Mouse (Mus musculus) midbrain, embryonic 14.5 days (tissue): Measurements from ENCODE around the gene Hoxb1. TPM values are rescaled to one million over a fixed set of nuclear protein-coding genes. Genes with fewer than 3 reads are reported as not detected.

Experiments
- ATAC-seq: fragments of 200-750 bp; cut with Nextera tagmentation; 2 replicates; pipeline ENCODE4 v1.8.0; 2017; ENCODE audit warnings: moderate number of reproducible peaks, moderate library complexity; ENCODE audit not compliant: low FRiP score, low TSS enrichment
- DNase-seq: peaks from one replicate; pipeline ENCODE4 v3.0.0-alpha.2; 2015
- H3K27ac ChIP-seq: fragments of 300-500 bp; sonication (generic); replicated peaks from 2 replicates; pipeline ENCODE4 v1.5.1; 2014; ENCODE audit warnings: mild to moderate bottlenecking, low read depth, low read length, moderate library complexity
- H3K27me3 ChIP-seq: fragments of 300-500 bp; sonication (generic); 2 replicates; pipeline ENCODE4 v1.6.1; 2014; ENCODE audit warnings: low read length, control low read depth, mixed read lengths; ENCODE audit not compliant: control insufficient read depth, insufficient read depth
- H3K36me3 ChIP-seq: fragments of 300-500 bp; sonication (generic); 2 replicates; pipeline ENCODE4 v1.6.1; 2014; ENCODE audit warnings: low read length, control low read depth; ENCODE audit not compliant: control insufficient read depth, insufficient read depth
- H3K4me1 ChIP-seq: fragments of 300-500 bp; sonication (generic); 2 replicates; pipeline ENCODE4 v1.6.1; 2014; ENCODE audit warnings: mild to moderate bottlenecking, antibody characterized with exemption, low read length, control low read depth; ENCODE audit not compliant: control insufficient read depth, insufficient read depth
- H3K4me2 ChIP-seq: fragments of 300-500 bp; sonication (generic); 2 replicates; pipeline ENCODE4 v1.6.1; 2014; ENCODE audit warnings: mild to moderate bottlenecking, low read length, moderate library complexity
- H3K4me3 ChIP-seq: fragments of 300-500 bp; sonication (generic); replicated peaks from 2 replicates; pipeline ENCODE4 v1.5.1; 2014; ENCODE audit warnings: low read depth, low read length
- H3K9ac ChIP-seq: fragments of 300-500 bp; sonication (generic); replicated peaks from 2 replicates; pipeline ENCODE4 v1.6.1; 2014; ENCODE audit warnings: mild to moderate bottlenecking, low read length, moderate library complexity
- H3K9me3 ChIP-seq: fragments of 300-500 bp; sonication (generic); 2 replicates; pipeline ENCODE4 v1.6.1; 2016; ENCODE audit warnings: low read length, control low read depth, mixed read lengths; ENCODE audit not compliant: control insufficient read depth
- WGBS: fragments of 180-500 bp; shearing (Covaris S2); extraction: QIAGEN DNeasy Blood & Tissue Kit; methylation state at CpG from one replicate; pipeline ENCODE4 v1.1.7; 2014; 5-methylcytosine and 5-hydroxymethylcytosine counted together
- polyA plus RNA-seq: library from polyadenylated mRNA; unstranded; fragments of >200 nt; fragmentation: Nextera tagmentation; extraction: Ambion mirVana; gene quantifications from 2 replicates; pipeline ENCODE4 v1.2.1, GENCODE M21; 2014

Hoxb1 gene
- polyA plus RNA-seq, result not detected in 2 replicates

DNA sequence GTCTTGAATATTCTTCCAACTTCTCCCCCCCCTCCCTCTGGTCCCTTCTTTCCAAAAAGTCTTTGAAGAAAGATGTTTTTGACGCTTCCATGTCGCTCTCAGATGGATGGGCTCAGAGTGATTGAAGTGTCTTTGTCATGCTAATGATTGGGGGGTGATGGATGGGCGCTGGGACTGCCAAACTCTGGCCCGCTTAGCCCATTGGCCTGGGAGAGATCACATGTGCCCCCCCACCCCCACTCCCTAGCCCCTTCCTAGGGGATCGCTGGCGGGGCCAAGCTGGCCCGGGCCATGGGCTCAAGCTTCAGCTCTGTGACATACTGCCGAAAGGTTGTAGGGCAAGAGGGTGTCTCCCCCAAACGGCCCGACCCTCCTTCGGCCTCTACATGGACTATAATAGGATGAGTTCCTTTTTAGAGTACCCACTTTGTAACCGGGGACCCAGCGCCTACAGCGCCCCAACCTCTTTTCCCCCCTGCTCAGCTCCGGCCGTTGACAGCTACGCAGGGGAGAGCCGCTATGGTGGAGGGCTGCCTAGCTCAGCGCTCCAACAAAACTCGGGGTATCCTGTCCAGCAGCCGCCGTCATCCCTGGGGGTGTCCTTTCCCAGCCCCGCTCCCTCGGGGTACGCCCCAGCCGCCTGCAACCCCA is at the start of gene Hoxb1:
Hoxb1 (plus strand) TSS at position 312 of the 651 bp plus-strand sequence.
- Histone ChIP-seq H3K27ac (no peak within 1 kb of the TSS), H3K27me3 (peaks cover 97% of the 10 kb centered on the region), H3K4me3 (no peak within 1 kb of the TSS), H3K4me1 (no peaks in the 10 kb centered on the region), H3K36me3 (no peaks in the 10 kb centered on the region), H3K9me3 (no peaks in the 10 kb centered on the region), H3K9ac (no peak within 1 kb of the TSS), H3K4me2 (no peak within 1 kb of the TSS)
- no peak for DNase-seq
- no peak for ATAC-seq
- WGBS, result 1% methylated on average over 26 of the region's 26 CpGs

DNA sequence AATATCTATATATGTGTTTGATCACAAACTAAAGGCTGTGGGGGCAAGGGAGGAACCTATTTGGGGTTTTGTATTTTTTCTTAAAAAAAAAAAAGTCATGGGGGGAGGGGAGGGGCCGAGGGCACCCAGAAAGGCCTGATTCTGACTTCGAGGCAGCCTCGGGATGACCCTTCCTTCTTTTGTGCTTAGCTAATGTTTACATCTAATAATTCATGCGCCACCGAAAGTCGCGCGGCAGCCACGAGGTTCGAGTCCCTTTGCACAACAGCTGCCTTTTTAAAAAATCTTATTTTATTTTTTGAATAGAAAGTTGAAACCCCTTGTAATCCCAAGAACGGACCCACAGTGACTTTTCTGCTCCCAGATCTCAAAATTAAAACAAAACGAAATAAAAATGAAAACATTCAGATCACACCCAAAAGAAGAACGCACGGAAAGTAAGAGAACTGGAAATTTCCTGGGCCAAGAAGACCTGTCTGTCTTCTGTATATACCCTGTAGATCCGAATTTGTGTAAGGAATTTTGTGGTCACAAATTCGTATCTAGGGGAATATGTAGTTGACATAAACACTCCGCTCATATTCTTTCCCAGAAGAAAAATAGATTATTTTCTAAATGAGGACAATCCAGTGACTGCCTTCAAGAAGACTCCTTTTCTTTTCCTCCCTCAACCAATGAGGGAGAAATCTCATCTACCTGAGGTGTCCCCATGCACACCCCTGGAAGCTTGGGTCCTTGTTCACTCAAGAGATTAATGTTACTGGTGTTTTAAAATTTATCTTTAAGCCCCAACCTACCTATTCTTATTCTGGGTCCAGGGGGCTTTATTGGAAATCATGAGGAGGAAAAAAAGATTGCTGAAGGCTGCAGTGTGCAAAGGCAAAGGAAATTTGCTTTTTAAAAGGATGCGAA is 48.6 kb upstream of the Hoxb1 start:
- ATAC-seq, result no peak
- H3K9me3 ChIP-seq, result no peaks in the 10 kb centered on the region
- H3K4me3 ChIP-seq, result no peak overlapping the region
- H3K27ac ChIP-seq, result no peak overlapping the region
- WGBS, result 7% methylated on average over 18 of the region's 18 CpGs
- peak; percentile 57 for DNase-seq
- H3K4me1 ChIP-seq, result no peaks in the 10 kb centered on the region
- H3K27me3 ChIP-seq, result peaks cover 100% of the 10 kb centered on the region
- no peak overlapping the region for H3K9ac ChIP-seq
- H3K36me3 ChIP-seq, result no peaks in the 10 kb centered on the region
- H3K4me2 ChIP-seq, result no peak overlapping the region

DNA sequence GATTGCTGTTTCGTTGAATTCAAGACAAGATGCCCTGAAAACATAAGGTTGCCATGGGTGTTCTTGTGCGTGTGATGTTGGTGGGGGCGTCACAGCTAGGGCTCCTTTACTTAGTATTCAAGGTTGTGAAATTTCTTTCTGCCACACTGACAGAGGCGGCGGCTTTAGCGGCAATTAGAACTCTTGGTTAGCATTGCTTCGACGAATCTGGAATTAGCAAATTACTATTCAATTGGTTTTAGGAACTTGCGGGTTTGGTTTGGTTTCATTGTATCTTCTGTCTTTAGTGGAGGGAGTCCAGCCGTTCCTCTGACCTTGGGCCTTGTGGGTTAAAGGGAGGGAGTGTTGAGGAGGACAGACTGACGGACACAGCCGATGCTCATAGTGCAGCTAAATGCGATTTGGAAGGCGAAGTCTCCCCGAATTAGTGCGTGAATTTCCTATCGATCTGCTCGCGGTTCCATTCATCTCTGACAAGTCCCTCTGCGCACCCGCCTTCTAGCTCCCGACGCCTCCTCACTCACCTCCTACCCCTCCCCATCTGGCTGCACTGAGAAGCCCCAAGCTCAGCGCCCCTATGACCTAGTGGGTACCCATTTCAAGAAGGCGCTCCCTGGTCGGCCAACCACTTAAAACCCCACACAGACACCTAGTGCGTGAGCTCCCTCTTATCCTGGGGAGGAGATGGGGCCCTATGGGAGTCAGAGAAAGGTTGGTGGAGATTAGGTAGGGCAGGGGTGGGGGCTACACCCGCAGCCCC is 47.8 kb upstream of the Hoxb1 start, which contains the start of gene Hoxb4:
Hoxb4 (plus strand) TSS at position 660 of the 760 bp plus-strand sequence.
- Histone ChIP-seq H3K4me2 (peak within 1 kb of the TSS; percentile 32), H3K9me3 (no peaks in the 10 kb centered on the region), H3K4me1 (no peaks in the 10 kb centered on the region), H3K9ac (no peak within 1 kb of the TSS), H3K27me3 (peaks cover 100% of the 10 kb centered on the region), H3K4me3 (no peak within 1 kb of the TSS), H3K36me3 (no peaks in the 10 kb centered on the region), H3K27ac (no peak within 1 kb of the TSS)
- WGBS, result under 1% methylated on average over 28 of the region's 28 CpGs
- ATAC-seq, result no peak
- no peak for DNase-seq

DNA sequence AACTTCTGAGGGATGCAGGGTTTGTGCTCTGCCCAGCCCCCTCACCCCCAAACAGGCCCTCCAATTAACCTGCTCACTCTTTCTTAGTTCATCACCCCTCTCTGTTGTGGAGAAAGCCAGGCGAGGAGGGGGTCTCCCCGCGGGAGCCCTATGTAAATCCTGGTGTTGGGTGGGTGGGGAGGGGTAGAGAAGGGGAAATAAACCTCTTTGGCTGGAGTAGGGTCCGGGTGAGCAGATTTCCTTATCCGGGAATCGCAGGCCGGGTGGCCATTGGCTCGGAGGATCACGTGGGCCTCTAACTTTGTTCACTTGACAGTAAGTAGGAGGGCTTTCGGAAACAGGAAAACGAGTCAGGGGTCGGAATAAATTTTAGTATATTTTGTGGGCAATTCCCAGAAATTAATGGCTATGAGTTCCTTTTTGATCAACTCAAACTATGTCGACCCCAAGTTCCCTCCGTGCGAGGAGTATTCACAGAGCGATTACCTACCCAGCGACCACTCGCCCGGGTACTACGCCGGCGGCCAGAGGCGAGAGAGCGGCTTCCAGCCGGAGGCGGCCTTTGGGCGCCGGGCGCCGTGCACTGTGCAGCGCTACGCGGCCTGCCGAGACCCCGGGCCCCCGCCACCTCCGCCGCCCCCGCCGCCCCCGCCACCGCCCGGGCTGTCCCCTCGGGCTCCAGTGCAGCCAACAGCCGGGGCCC is 47.0 kb upstream of the Hoxb1 start:
- ATAC-seq, result no peak; the same call in 1 of the 2 replicates
- H3K27me3 ChIP-seq, result peaks cover 100% of the 10 kb centered on the region

DNA sequence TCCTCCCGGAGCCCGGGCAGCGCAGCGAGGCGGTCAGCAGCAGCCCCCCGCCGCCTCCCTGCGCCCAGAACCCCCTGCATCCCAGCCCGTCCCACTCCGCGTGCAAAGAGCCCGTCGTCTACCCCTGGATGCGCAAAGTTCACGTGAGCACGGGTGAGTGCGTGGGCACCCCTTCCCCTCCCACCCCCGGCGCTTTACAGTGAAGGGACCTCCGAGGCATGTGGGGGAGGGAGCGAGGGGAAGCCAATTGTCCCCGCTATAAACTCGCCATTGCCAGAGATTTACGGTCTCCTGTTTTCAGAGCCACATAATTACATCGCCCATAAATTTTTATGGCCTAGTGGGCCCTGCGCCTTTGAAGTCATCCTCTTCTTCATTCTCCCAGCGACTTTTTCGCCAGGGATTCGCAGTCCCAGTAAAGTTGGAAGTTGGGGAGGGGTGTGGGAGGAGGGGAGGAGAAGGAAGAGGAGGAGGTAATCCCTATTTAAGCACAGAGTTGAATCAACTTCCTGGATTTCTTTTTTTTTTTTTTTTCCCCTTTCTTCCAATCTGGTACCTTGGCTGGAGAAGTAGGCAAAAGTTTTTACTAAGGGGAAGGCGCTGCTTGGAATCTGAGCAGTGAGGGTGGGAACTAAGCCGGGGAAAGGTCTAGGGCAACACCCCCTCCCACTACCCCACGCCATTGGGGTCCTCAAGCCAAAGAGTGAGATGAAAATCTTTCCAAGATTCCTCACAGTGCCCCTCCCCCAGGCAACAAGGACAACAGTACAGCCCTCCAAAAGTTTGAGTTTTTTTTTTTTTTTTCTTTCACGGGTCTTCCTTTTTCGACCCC is 46.3 kb upstream of the Hoxb1 start:
- Histone ChIP-seq H3K4me3 (no peak overlapping the region), H3K9me3 (no peaks in the 10 kb centered on the region), H3K9ac (no peak overlapping the region), H3K27ac (no peak overlapping the region), H3K4me1 (no peaks in the 10 kb centered on the region), H3K36me3 (no peaks in the 10 kb centered on the region), H3K27me3 (peaks cover 100% of the 10 kb centered on the region), H3K4me2 (peak overlapping the region; percentile 32)
- WGBS, result under 1% methylated on average over 34 of the region's 34 CpGs
- no peak for DNase-seq
- no peak for ATAC-seq

More for the DNA sequence above, 47.0 kb upstream of the Hoxb1 start:
- 1% methylated on average over 39 of the region's 45 CpGs for WGBS
- peak overlapping the region; percentile 32 for H3K4me2 ChIP-seq
- no peaks in the 10 kb centered on the region for H3K4me1 ChIP-seq
- no peaks in the 10 kb centered on the region for H3K36me3 ChIP-seq
- no peak overlapping the region for H3K9ac ChIP-seq
- no peak overlapping the region for H3K4me3 ChIP-seq
- no peak overlapping the region for H3K27ac ChIP-seq
- no peaks in the 10 kb centered on the region for H3K9me3 ChIP-seq
- DNase-seq, result no peak

DNA sequence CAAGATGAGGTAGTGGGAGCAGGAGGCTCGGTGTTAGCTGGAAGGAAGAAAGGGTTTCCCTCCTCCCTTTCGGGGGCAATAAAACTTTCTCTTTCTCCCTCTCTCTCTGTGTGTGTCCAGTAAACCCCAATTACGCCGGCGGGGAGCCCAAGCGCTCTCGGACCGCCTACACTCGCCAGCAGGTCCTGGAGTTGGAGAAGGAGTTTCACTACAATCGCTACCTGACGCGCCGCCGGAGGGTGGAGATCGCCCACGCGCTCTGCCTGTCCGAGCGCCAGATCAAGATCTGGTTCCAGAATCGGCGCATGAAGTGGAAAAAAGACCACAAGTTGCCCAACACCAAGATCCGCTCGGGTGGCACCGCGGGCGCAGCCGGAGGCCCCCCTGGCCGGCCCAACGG is 45.6 kb upstream of the Hoxb1 start:
- Histone ChIP-seq H3K4me1 (no peaks in the 10 kb centered on the region), H3K9me3 (no peaks in the 10 kb centered on the region), H3K27me3 (peaks cover 100% of the 10 kb centered on the region), H3K9ac (no peak overlapping the region), H3K36me3 (no peaks in the 10 kb centered on the region), H3K4me3 (no peak overlapping the region), H3K27ac (no peak overlapping the region), H3K4me2 (no peak overlapping the region)
- DNase-seq (no peak), ATAC-seq (no peak)
- under 1% methylated on average over 29 of the region's 29 CpGs for WGBS

DNA sequence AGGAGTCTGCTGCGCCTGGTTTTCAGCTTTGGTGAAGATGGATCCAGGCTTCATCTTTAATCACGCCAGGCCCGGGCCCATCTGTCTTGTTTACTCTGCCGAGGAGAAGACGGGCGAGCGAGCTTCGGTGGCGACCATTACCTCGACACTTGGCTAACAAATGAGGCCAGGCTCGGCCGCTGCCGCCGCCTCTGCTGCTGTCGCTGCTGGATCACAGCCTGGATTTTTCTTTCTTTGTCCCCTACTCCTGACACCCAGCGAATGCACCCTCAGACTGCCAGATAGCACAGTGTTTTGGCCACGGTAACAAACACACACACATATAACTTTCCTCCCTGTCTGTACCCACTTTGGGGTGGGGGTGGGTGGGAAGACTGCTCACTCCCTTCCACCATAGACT is 44.9 kb upstream of the Hoxb1 start:
- peaks cover 100% of the 10 kb centered on the region for H3K27me3 ChIP-seq
- DNase-seq (no peak), ATAC-seq (no peak)
- no peak overlapping the region for H3K4me3 ChIP-seq
- 0% methylated on average over 17 of the region's 17 CpGs for WGBS
- H3K9me3 ChIP-seq, result no peaks in the 10 kb centered on the region
- H3K27ac ChIP-seq, result no peak overlapping the region
- H3K36me3 ChIP-seq, result no peaks in the 10 kb centered on the region
- H3K4me1 ChIP-seq, result no peaks in the 10 kb centered on the region
- no peak overlapping the region for H3K4me2 ChIP-seq
- H3K9ac ChIP-seq, result no peak overlapping the region
